Mouse (Mus musculus): ENCODE results near the gene Ifi207. TPM values are rescaled to one million over a fixed set of nuclear protein-coding genes. Genes with fewer than 3 reads are reported as not detected.
"Not testable (repeated sequence)": the region's sequence is repeated elsewhere in the genome, so short reads cannot be mapped to it uniquely, and the experiment has no call there.

Ifi207 gene
- total and polyA plus RNA-seq, 3 experiments: not detected

GRCm38 (mm10) chr1:173694270-173694669 lies 47.3 kb downstream of the Ifi207 start:
- no peak for TF ChIP-seq TAL1 (IDR thresholded peaks at IDR 0.05; ENCODE audit: low read length)
- TF ChIP-seq ZNF384 (IDR thresholded peaks at IDR 0.05; ENCODE audit: low read depth, low read length): no peak
- no peak for TF ChIP-seq MYB (IDR thresholded peaks at IDR 0.05; ENCODE audit: low read depth, low read length)
- TF ChIP-seq RCOR1 (IDR thresholded peaks at IDR 0.05; ENCODE audit: low read depth, low read length): no peak
- TF ChIP-seq MXI1 (IDR thresholded peaks at IDR 0.05; ENCODE audit: low read depth, low read length): no peak
- TF ChIP-seq E2F4 (IDR thresholded peaks at IDR 0.05; ENCODE audit: borderline replicate concordance, low read depth, low read length): no peak
- TF ChIP-seq RAD21 (IDR thresholded peaks at IDR 0.05; ENCODE audit: low read depth, low read length): no peak
- no peak for TF ChIP-seq POLR2AphosphoS5 (IDR thresholded peaks at IDR 0.05; ENCODE audit: borderline replicate concordance, low read depth, low read length)
- Histone ChIP-seq H3K9me3 (replicated peaks; ENCODE audit: insufficient read depth, low read length) (no peaks in the 10 kb centered on the region), H3K79me2 (ENCODE audit: control insufficient read depth, insufficient read depth, low read length, poor library complexity) (no peaks in the 10 kb centered on the region), H3K36me3 (ENCODE audit: control insufficient read depth in 1 of 2, insufficient read depth in 2 of 2, low read length in 2 of 2) (no peaks in the 10 kb centered on the region), H3K4me1 (ENCODE audit: control insufficient read depth in 1 of 2, insufficient read depth in 2 of 2, low read length in 2 of 2) (no peaks in the 10 kb centered on the region), H3K27ac (ENCODE audit: control insufficient read depth, low read depth, low read length) (no peak overlapping the region), H3K9ac (ENCODE audit: control insufficient read depth, low read depth, low read length, poor library complexity, severe bottlenecking) (no peak overlapping the region), H3K4me3 (ENCODE audit: control insufficient read depth in 1 of 2, insufficient read depth in 1 of 2, low read depth in 2 of 2, low read length in 2 of 2) (no peak overlapping the region), H3K27me3 (ENCODE audit: control insufficient read depth in 1 of 2, insufficient read depth in 2 of 2, low read length in 2 of 2) (no peaks in the 10 kb centered on the region)
- DNase-seq (ENCODE audit: low read depth, low spot score): no peak

GRCm38 (mm10) chr1:173678605-173679004 lies 62.9 kb downstream of the Ifi207 start:
- H3K79me2 ChIP-seq (ENCODE audit: control insufficient read depth, insufficient read depth, low read length, poor library complexity); H3K27ac ChIP-seq (ENCODE audit: control insufficient read depth, low read depth, low read length); H3K36me3 ChIP-seq (ENCODE audit: control insufficient read depth in 1 of 2, insufficient read depth in 2 of 2, low read length in 2 of 2); H3K9me3 ChIP-seq (replicated peaks; ENCODE audit: insufficient read depth, low read length); H3K4me3 ChIP-seq (ENCODE audit: control insufficient read depth in 1 of 2, insufficient read depth in 1 of 2, low read depth in 2 of 2, low read length in 2 of 2); H3K9ac ChIP-seq (ENCODE audit: control insufficient read depth, low read depth, low read length, poor library complexity, severe bottlenecking); DNase-seq (ENCODE audit: low read depth, low spot score); H3K27me3 ChIP-seq (ENCODE audit: control insufficient read depth in 1 of 2, insufficient read depth in 2 of 2, low read length in 2 of 2); H3K4me1 ChIP-seq (ENCODE audit: control insufficient read depth in 1 of 2, insufficient read depth in 2 of 2, low read length in 2 of 2): not testable (repeated sequence)

GRCm38 (mm10) chr1:173673458-173674097 lies 68.0 kb downstream of the Ifi207 start, which contains the start of gene Ifi208:
Ifi208 (plus strand) TSS chr1:173673675.
- DNase-seq (ENCODE audit: low read depth, low spot score); H3K27ac ChIP-seq (ENCODE audit: control insufficient read depth, low read depth, low read length); H3K27me3 ChIP-seq (ENCODE audit: control insufficient read depth in 1 of 2, insufficient read depth in 2 of 2, low read length in 2 of 2): not testable (repeated sequence)

More at GRCm38 (mm10) chr1:173673458-173674097, 68.0 kb downstream of the Ifi207 start, which contains the start of gene Ifi208:
- H3K9ac ChIP-seq (ENCODE audit: control insufficient read depth, low read depth, low read length, poor library complexity, severe bottlenecking); H3K4me1 ChIP-seq (ENCODE audit: control insufficient read depth in 1 of 2, insufficient read depth in 2 of 2, low read length in 2 of 2); H3K4me3 ChIP-seq (ENCODE audit: control insufficient read depth in 1 of 2, insufficient read depth in 1 of 2, low read depth in 2 of 2, low read length in 2 of 2); H3K79me2 ChIP-seq (ENCODE audit: control insufficient read depth, insufficient read depth, low read length, poor library complexity); H3K9me3 ChIP-seq (replicated peaks; ENCODE audit: insufficient read depth, low read length); H3K36me3 ChIP-seq (ENCODE audit: control insufficient read depth in 1 of 2, insufficient read depth in 2 of 2, low read length in 2 of 2): not testable (repeated sequence)

Other genes starting within 250 kb of the Ifi207 start
- gene Ifi214, start 205.8 kb downstream of the Ifi207 start, total RNA-seq (2012; rRNA removed): not detected in 2 replicates
- gene Ifi214, start 205.8 kb downstream of the Ifi207 start, polyA plus RNA-seq (2012; ENCODE audit: insufficient read depth in 1 of 2, insufficient read length in 2 of 2, low read depth in 1 of 2, low replicate concordance in 2 of 2, missing spikeins in 1 of 2): not detected
- not detected in 2 replicates for gene Ifi213, start 142.5 kb downstream of the Ifi207 start, total RNA-seq (2012; rRNA removed)
- gene Ifi213, start 142.5 kb downstream of the Ifi207 start, polyA plus RNA-seq (2012; ENCODE audit: insufficient read depth in 1 of 2, insufficient read length in 2 of 2, low read depth in 1 of 2, low replicate concordance in 2 of 2, missing spikeins in 1 of 2): not detected
- gene Ifi209, start 110.8 kb downstream of the Ifi207 start, total RNA-seq (2012; rRNA removed): not detected in 2 replicates
- not detected for gene Ifi209, start 110.8 kb downstream of the Ifi207 start, polyA plus RNA-seq (2012; ENCODE audit: insufficient read depth in 1 of 2, insufficient read length in 2 of 2, low read depth in 1 of 2, low replicate concordance in 2 of 2, missing spikeins in 1 of 2)
- not detected in 2 replicates for gene Ifi208, start 68.1 kb downstream of the Ifi207 start, total RNA-seq (2012; rRNA removed)
- gene Ifi208, start 68.1 kb downstream of the Ifi207 start, polyA plus RNA-seq (2012; ENCODE audit: insufficient read depth in 1 of 2, insufficient read length in 2 of 2, low read depth in 1 of 2, low replicate concordance in 2 of 2, missing spikeins in 1 of 2): not detected
- not detected in 2 replicates for gene Ifi204, start 25.2 kb upstream of the Ifi207 start, total RNA-seq (2012; rRNA removed)
- not detected for gene Ifi204, start 25.2 kb upstream of the Ifi207 start, polyA plus RNA-seq (2012; ENCODE audit: insufficient read depth in 1 of 2, insufficient read length in 2 of 2, low read depth in 1 of 2, low replicate concordance in 2 of 2, missing spikeins in 1 of 2)
- not detected in 2 replicates for gene Ifi211, start 171.3 kb upstream of the Ifi207 start, total RNA-seq (2012; rRNA removed)
- gene Ifi211, start 171.3 kb upstream of the Ifi207 start, polyA plus RNA-seq (2012; ENCODE audit: insufficient read depth in 1 of 2, insufficient read length in 2 of 2, low read depth in 1 of 2, low replicate concordance in 2 of 2, missing spikeins in 1 of 2): not detected
- gene Mndal, start 200.7 kb upstream of the Ifi207 start, total RNA-seq (2012; rRNA removed): not detected in 2 replicates
- gene Mndal, start 200.7 kb upstream of the Ifi207 start, polyA plus RNA-seq (2012; ENCODE audit: insufficient read depth in 1 of 2, insufficient read length in 2 of 2, low read depth in 1 of 2, low replicate concordance in 2 of 2, missing spikeins in 1 of 2): not detected
- 0.08 and 0.10 TPM in 2 replicates for gene Ifi203, start 200.9 kb upstream of the Ifi207 start, total RNA-seq (2012; rRNA removed)
- under 1 TPM in 1 of 2 experiments, not detected in 1; 0.25 TPM for gene Ifi203, start 200.9 kb upstream of the Ifi207 start, polyA plus RNA-seq (2012; ENCODE audit: insufficient read depth in 1 of 2, insufficient read length in 2 of 2, low read depth in 1 of 2, low replicate concordance in 2 of 2, missing spikeins in 1 of 2)
- not detected in 2 replicates for gene Ifi202b, start 241.0 kb upstream of the Ifi207 start, total RNA-seq (2012; rRNA removed)
- gene Ifi202b, start 241.0 kb upstream of the Ifi207 start, polyA plus RNA-seq (2012; ENCODE audit: insufficient read depth in 1 of 2, insufficient read length in 2 of 2, low read depth in 1 of 2, low replicate concordance in 2 of 2, missing spikeins in 1 of 2): not detected